Mouse (Mus musculus) CH12.LX (cell line): ENCODE data around the gene Phlda3.

Source experiments
- CHD1 ChIP-seq: IDR thresholded peaks from 2 replicates; pipeline ENCODE4 v1.6.1; 2012; ENCODE audit warnings: low read depth, low read length, improper control_type of control experiment, inconsistent platforms
- CTCF ChIP-seq, 2 experiments: IDR thresholded peaks in 1 of 2; conservative IDR thresholded peaks in 1 of 2; 2 replicates each; pipeline ENCODE4 v1.5.1; 2011 to 2012; ENCODE audit warnings: low read depth in 2 of 2, low read length in 2 of 2, improper control_type of control experiment in 1 of 2, inconsistent platforms in 1 of 2, mild to moderate bottlenecking in 1 of 2, moderate library complexity in 1 of 2
- ELF1 ChIP-seq: IDR thresholded peaks from 2 replicates; pipeline ENCODE4 v1.6.1; 2014; ENCODE audit warnings: low read depth, mild to moderate bottlenecking, inconsistent platforms, low read length, improper control_type of control experiment
- MAX ChIP-seq: IDR thresholded peaks from 2 replicates; pipeline ENCODE4 v1.6.1; 2011; ENCODE audit warnings: low read length, improper control_type of control experiment
- UBTF ChIP-seq: IDR thresholded peaks from 2 replicates; pipeline ENCODE4 v1.6.1; 2012; ENCODE audit warnings: low read depth, mild to moderate bottlenecking, inconsistent platforms, low read length, improper control_type of control experiment, moderate library complexity

- TF ChIP-seq ELF1 (no peak), CHD1 (no peak), MAX (no peak), UBTF (no peak), CTCF (conservative IDR thresholded peaks at IDR 0.05 in 1 of 2, IDR thresholded peaks at IDR 0.05 in 1 of 2; ENCODE audit: low read depth in 2 of 2, low read length in 2 of 2) (no peak)
Observed at GRCm38 (mm10) chr1:135735460-135735859, 30.5 kb upstream of the Phlda3 start.
